Mouse (Mus musculus) ES-Bruce4 (cell line): Measurements from ENCODE around the gene Wdr63. TPM values are rescaled to one million over a fixed set of nuclear protein-coding genes. Genes with fewer than 3 reads are reported as not detected.

Experiments
- H3K27ac ChIP-seq: 2 replicates; pipeline ENCODE4 v1.5.1; 2012; ENCODE audit warnings: low read length, inconsistent platforms; ENCODE audit not compliant: insufficient read depth
- H3K27me3 ChIP-seq: 2 replicates; pipeline ENCODE4 v1.6.1; 2012; ENCODE audit warnings: mild to moderate bottlenecking, low read length, inconsistent platforms; ENCODE audit not compliant: control insufficient read depth, poor library complexity, insufficient read depth, severe bottlenecking
- H3K36me3 ChIP-seq: 2 replicates; pipeline ENCODE4 v1.6.1; 2012; ENCODE audit warnings: inconsistent platforms, mild to moderate bottlenecking, low read length, moderate library complexity; ENCODE audit not compliant: control insufficient read depth, poor library complexity, insufficient read depth, severe bottlenecking
- H3K4me1 ChIP-seq: one replicate; pipeline ENCODE4 v1.8.1; 2011; ENCODE audit warnings: low read length; ENCODE audit not compliant: control insufficient read depth, insufficient read depth
- H3K4me3 ChIP-seq: 2 replicates; pipeline ENCODE4 v1.5.1; 2011; ENCODE audit warnings: low read depth, mild to moderate bottlenecking, low read length
- H3K9ac ChIP-seq: 2 replicates; pipeline ENCODE4 v1.6.1; 2012; ENCODE audit warnings: low read depth, mild to moderate bottlenecking, inconsistent platforms; ENCODE audit not compliant: poor library complexity, severe bottlenecking
- H3K9me3 ChIP-seq: replicated peaks from 2 replicates; pipeline ENCODE4 v1.6.1; 2012; ENCODE audit warnings: mild to moderate bottlenecking, low read length, inconsistent platforms; ENCODE audit not compliant: control insufficient read depth, poor library complexity, insufficient read depth, severe bottlenecking
- CTCF ChIP-seq: IDR thresholded peaks from one replicate; pipeline ENCODE4 v1.8.1; 2011; ENCODE audit warnings: low read depth, low read length
- EP300 ChIP-seq: IDR thresholded peaks from 2 replicates; pipeline ENCODE4 v1.6.1; 2011; ENCODE audit warnings: low read depth, low read length; ENCODE audit not compliant: insufficient read depth
- POLR2A ChIP-seq: IDR thresholded peaks from one replicate; pipeline ENCODE4 v1.8.1; 2011; ENCODE audit warnings: low read length; ENCODE audit not compliant: insufficient read depth
- polyA plus RNA-seq: library from polyadenylated mRNA; stranded (reverse); fragments of >200 nt; gene quantifications from 2 replicates; pipeline ENCODE4 v1.2.4, GENCODE M21; 2011; ENCODE audit warnings: low read depth; ENCODE audit not compliant: missing spikeins, insufficient read depth, insufficient read length

Gene Wdr63
- polyA plus RNA-seq, 1 experiment = not detected

DNA sequence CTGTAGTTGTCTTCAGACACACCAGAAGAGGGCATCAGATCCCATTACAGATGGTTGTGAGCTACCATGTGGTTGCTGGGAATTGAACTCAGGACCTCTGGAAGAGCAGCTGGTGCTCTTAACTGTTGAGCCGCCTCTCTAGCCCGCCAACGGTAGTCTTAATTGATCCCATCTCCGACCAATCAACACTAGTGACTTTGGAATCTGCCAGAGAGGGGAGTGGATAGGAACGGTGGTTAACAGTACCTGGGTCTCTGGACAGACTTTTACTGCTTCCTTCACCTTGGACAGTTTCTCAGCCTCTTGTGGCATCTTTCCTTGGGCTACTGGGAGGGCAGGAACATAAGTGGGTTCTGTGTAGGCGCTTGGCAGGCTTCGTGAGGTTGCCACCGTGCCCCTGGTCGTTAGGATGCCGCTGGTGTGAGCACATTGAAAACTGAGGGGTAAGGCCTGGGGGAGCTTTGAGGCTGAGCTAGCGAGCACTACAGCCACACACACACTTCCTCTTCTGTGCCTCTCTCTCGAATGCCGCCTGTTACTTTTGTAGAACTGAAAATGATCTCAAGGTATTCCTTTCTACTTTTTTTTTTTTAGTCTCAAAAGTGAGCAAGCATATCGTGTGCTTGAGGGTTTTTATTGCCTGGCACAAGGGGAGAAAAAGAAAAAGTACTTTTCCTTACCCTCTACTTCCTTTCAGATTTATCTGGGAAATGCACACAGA, 114.3 kb downstream of the Wdr63 start:
- no peak overlapping the region for H3K27ac ChIP-seq
- H3K4me3 ChIP-seq = no peak overlapping the region
- peaks cover 6% of the 10 kb centered on the region for H3K4me1 ChIP-seq
- no peak for TF ChIP-seq EP300
- TF ChIP-seq POLR2A = no peak
- TF ChIP-seq CTCF = no peak
- H3K9ac ChIP-seq = no peak overlapping the region
- H3K9me3 ChIP-seq = no peaks in the 10 kb centered on the region
- H3K27me3 ChIP-seq = no peaks in the 10 kb centered on the region
- peaks cover 12% of the 10 kb centered on the region for H3K36me3 ChIP-seq

GRCm38 (mm10) chr3:145992796-145993195, 115.1 kb downstream of the Wdr63 start:
- Histone ChIP-seq H3K9me3 (no peaks in the 10 kb centered on the region), H3K4me1 (peaks cover 6% of the 10 kb centered on the region), H3K4me3 (no peak overlapping the region), H3K27me3 (no peaks in the 10 kb centered on the region), H3K9ac (no peak overlapping the region), H3K27ac (no peak overlapping the region), H3K36me3 (peaks cover 12% of the 10 kb centered on the region)
- no peak for TF ChIP-seq POLR2A
- no peak for TF ChIP-seq CTCF
- no peak for TF ChIP-seq EP300

- Histone ChIP-seq H3K27me3 (no peaks in the 10 kb centered on the region), H3K4me3 (no peak overlapping the region), H3K36me3 (peaks cover 12% of the 10 kb centered on the region), H3K9ac (no peak overlapping the region), H3K27ac (no peak overlapping the region), H3K4me1 (peaks cover 6% of the 10 kb centered on the region), H3K9me3 (no peaks in the 10 kb centered on the region)
- TF ChIP-seq POLR2A = no peak
- TF ChIP-seq CTCF = no peak
- TF ChIP-seq EP300 = no peak
Measured at GRCm38 (mm10) chr3:145991976-145992730, 115.8 kb downstream of the Wdr63 start.

GRCm38 (mm10) chr3:145991130-145991529, 116.8 kb downstream of the Wdr63 start:
- no peak overlapping the region for H3K4me3 ChIP-seq

More at GRCm38 (mm10) chr3:145991130-145991529, 116.8 kb downstream of the Wdr63 start:
- H3K4me1 ChIP-seq = peaks cover 10% of the 10 kb centered on the region
- no peaks in the 10 kb centered on the region for H3K27me3 ChIP-seq
- no peak overlapping the region for H3K27ac ChIP-seq
- peaks cover 12% of the 10 kb centered on the region for H3K36me3 ChIP-seq
- no peak overlapping the region; the same call in 1 of the 2 replicates for H3K9ac ChIP-seq
- H3K9me3 ChIP-seq = no peaks in the 10 kb centered on the region
- no peak for TF ChIP-seq EP300
- no peak for TF ChIP-seq CTCF
- no peak for TF ChIP-seq POLR2A

Other genes starting within 250 kb of the Wdr63 start
- 39.1 and 43.2 TPM in 2 replicates for gene Bcl10, start 185.3 kb downstream of the Wdr63 start, polyA plus RNA-seq
- 17.1 and 30.1 TPM in 2 replicates for gene 2410004B18Rik, start 170.1 kb downstream of the Wdr63 start, polyA plus RNA-seq
- gene Syde2, start 120.3 kb downstream of the Wdr63 start, polyA plus RNA-seq = 22.4 and 23.0 TPM in 2 replicates
- gene Mcoln3, start 9.3 kb upstream of the Wdr63 start, polyA plus RNA-seq = 13.1 and 15.2 TPM in 2 replicates
- gene Mcoln2, start 41.7 kb upstream of the Wdr63 start, polyA plus RNA-seq = not detected in 2 replicates
- 0.27 and 0.33 TPM in 2 replicates for gene Lpar3, start 112.8 kb upstream of the Wdr63 start, polyA plus RNA-seq